Mouse (Mus musculus) hindbrain, embryonic 12.5 days (tissue): ENCODE data around the gene Dapk3. TPM values are rescaled to one million over a fixed set of nuclear protein-coding genes. Genes with fewer than 3 reads are reported as not detected.

Experiments used
- ATAC-seq: fragments of 200-750 bp; cut with Nextera tagmentation; 2 replicates; pipeline ENCODE4 v1.8.0; 2017; ENCODE audit warnings: moderate TSS enrichment; ENCODE audit not compliant: low FRiP score
- H3K27ac ChIP-seq: fragments of 300-500 bp; sonication (generic); 2 replicates; pipeline ENCODE4 v1.5.1; 2016; ENCODE audit warnings: mild to moderate bottlenecking
- H3K27me3 ChIP-seq: fragments of 300-500 bp; sonication (generic); 2 replicates; pipeline ENCODE4 v1.6.1; 2016; ENCODE audit warnings: mild to moderate bottlenecking
- H3K36me3 ChIP-seq: fragments of 300-500 bp; sonication (generic); 2 replicates; pipeline ENCODE4 v1.6.1; 2016; ENCODE audit warnings: mild to moderate bottlenecking
- H3K4me1 ChIP-seq: fragments of 300-500 bp; sonication (generic); 2 replicates; pipeline ENCODE4 v1.6.1; 2016
- H3K4me2 ChIP-seq: fragments of 300-500 bp; sonication (generic); replicated peaks from 2 replicates; pipeline ENCODE4 v1.6.1; 2016; ENCODE audit warnings: mild to moderate bottlenecking
- H3K4me3 ChIP-seq: fragments of 300-500 bp; sonication (generic); 2 replicates; pipeline ENCODE4 v1.5.1; 2016; ENCODE audit warnings: mild to moderate bottlenecking
- H3K9ac ChIP-seq: fragments of 300-500 bp; sonication (generic); 2 replicates; pipeline ENCODE4 v1.6.1; 2016; ENCODE audit warnings: mild to moderate bottlenecking, moderate library complexity
- H3K9me3 ChIP-seq: fragments of 300-500 bp; sonication (generic); replicated peaks from 2 replicates; pipeline ENCODE4 v1.6.1; 2016; ENCODE audit warnings: mild to moderate bottlenecking
- WGBS: fragments of 180-500 bp; shearing (Covaris S2); methylation state at CpG from one replicate; pipeline ENCODE4 v1.1.7; 2016; 5-methylcytosine and 5-hydroxymethylcytosine counted together
- polyA plus RNA-seq: library from polyadenylated mRNA; unstranded; fragments of >200 nt; fragmentation: Nextera tagmentation; extraction: Ambion mirVana; gene quantifications from 2 replicates; pipeline ENCODE4 v1.2.1, GENCODE M21; 2016

The Dapk3 gene
- polyA plus RNA-seq, 1 experiment from 2014 or later: 86.4 TPM

GRCm38 (mm10) chr10:81240876-81241275 is 58.1 kb downstream of the Dapk3 start:
- no peak overlapping the region for H3K9ac ChIP-seq
- H3K36me3 ChIP-seq: peaks cover 3% of the 10 kb centered on the region; the same call in 1 of the 2 replicates
- no peak overlapping the region for H3K4me2 ChIP-seq
- no peaks in the 10 kb centered on the region for H3K9me3 ChIP-seq
- WGBS: 25% methylated on average over 13 of the region's 13 CpGs
- ATAC-seq: no peak
- H3K27ac ChIP-seq: no peak overlapping the region
- H3K4me3 ChIP-seq: no peak overlapping the region
- peaks cover 19% of the 10 kb centered on the region for H3K4me1 ChIP-seq
- peaks cover 68% of the 10 kb centered on the region for H3K27me3 ChIP-seq

DNA sequence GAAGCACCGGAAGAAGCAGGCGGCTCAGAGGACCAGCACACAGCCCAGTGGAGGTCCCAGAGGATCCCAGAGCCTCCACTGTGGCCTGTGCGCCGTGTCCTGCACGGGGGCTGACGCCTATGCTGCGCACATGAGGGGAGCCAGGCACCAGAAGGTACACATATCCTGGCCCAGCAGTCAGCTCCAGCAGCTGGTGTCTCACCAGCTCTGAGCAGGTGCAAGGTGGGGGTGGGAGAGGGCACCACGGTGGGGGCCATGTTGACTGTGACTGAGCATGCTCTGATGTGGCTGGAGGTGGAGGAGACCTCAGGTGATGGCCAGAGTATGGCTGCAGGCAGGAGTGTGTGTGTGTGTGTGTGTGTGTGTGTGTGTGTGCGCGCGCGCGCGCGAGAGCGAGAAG is 59.2 kb downstream of the Dapk3 start:
- peaks cover 14% of the 10 kb centered on the region for H3K4me1 ChIP-seq
- peaks cover 73% of the 10 kb centered on the region for H3K27me3 ChIP-seq

More for the DNA sequence above, 59.2 kb downstream of the Dapk3 start:
- Histone ChIP-seq H3K9ac (no peak overlapping the region), H3K27ac (no peak overlapping the region), H3K9me3 (no peaks in the 10 kb centered on the region), H3K4me2 (no peak overlapping the region), H3K36me3 (peaks cover 3% of the 10 kb centered on the region; the same call in 1 of the 2 replicates), H3K4me3 (no peak overlapping the region)
- no peak for ATAC-seq
- WGBS: 87% methylated on average over 16 of the region's 16 CpGs

Other genes starting within 250 kb of the Dapk3 start
- gene Gng7, start 168.1 kb upstream of the Dapk3 start, polyA plus RNA-seq: 10.1 and 10.7 TPM in 2 replicates
- 16.4 and 16.7 TPM in 2 replicates for gene Diras1, start 157.3 kb upstream of the Dapk3 start, polyA plus RNA-seq
- 33.8 and 37.0 TPM in 2 replicates for gene Slc39a3, start 145.6 kb upstream of the Dapk3 start, polyA plus RNA-seq
- gene Sgta, start 122.8 kb upstream of the Dapk3 start, polyA plus RNA-seq: 259 and 269 TPM in 2 replicates
- gene Thop1, start 113.0 kb upstream of the Dapk3 start, polyA plus RNA-seq: 57.5 and 58.0 TPM in 2 replicates
- gene Creb3l3, start 84.1 kb upstream of the Dapk3 start, polyA plus RNA-seq: 0.12 and 0.46 TPM in 2 replicates
- gene Map2k2, start 77.1 kb upstream of the Dapk3 start, polyA plus RNA-seq: 223 and 232 TPM in 2 replicates
- 17.7 and 18.2 TPM in 2 replicates for gene Zbtb7a, start 47.8 kb upstream of the Dapk3 start, polyA plus RNA-seq
- gene Pias4, start 15.1 kb upstream of the Dapk3 start, polyA plus RNA-seq: 56.7 and 59.2 TPM in 2 replicates
- 539 TPM in 2 replicates for gene Eef2, start 6.4 kb upstream of the Dapk3 start, polyA plus RNA-seq
- not detected in 2 replicates for gene 4930442H23Rik, start 844 bp downstream of the Dapk3 start, polyA plus RNA-seq
- gene Nmrk2, start 19.0 kb downstream of the Dapk3 start, polyA plus RNA-seq: not detected in 2 replicates
- 33.7 and 36.8 TPM in 2 replicates for gene Atcay, start 47.8 kb downstream of the Dapk3 start, polyA plus RNA-seq
- gene Zfr2, start 50.1 kb downstream of the Dapk3 start, polyA plus RNA-seq: 14.0 and 15.6 TPM in 2 replicates
- gene Matk, start 69.9 kb downstream of the Dapk3 start, polyA plus RNA-seq: 6.3 and 6.8 TPM in 2 replicates
- gene Mrpl54, start 83.9 kb downstream of the Dapk3 start, polyA plus RNA-seq: 142 and 155 TPM in 2 replicates
- 36.9 and 38.1 TPM in 2 replicates for gene Apba3, start 84.0 kb downstream of the Dapk3 start, polyA plus RNA-seq
- 5.4 and 6.8 TPM in 2 replicates for gene Tjp3, start 108.6 kb downstream of the Dapk3 start, polyA plus RNA-seq
- gene Pip5k1c, start 110.0 kb downstream of the Dapk3 start, polyA plus RNA-seq: 97.3 and 103 TPM in 2 replicates
- 53.3 and 54.5 TPM in 2 replicates for gene Cactin, start 138.1 kb downstream of the Dapk3 start, polyA plus RNA-seq
- gene Tbxa2r, start 145.7 kb downstream of the Dapk3 start, polyA plus RNA-seq: 2.7 and 3.1 TPM in 2 replicates
- not detected in 2 replicates for gene Gipc3, start 160.3 kb downstream of the Dapk3 start, polyA plus RNA-seq
- gene Hmg20b, start 167.5 kb downstream of the Dapk3 start, polyA plus RNA-seq: 92.0 and 93.4 TPM in 2 replicates
- 11.4 and 12.9 TPM in 2 replicates for gene Mfsd12, start 174.5 kb downstream of the Dapk3 start, polyA plus RNA-seq
- gene 4930404N11Rik, start 182.8 kb downstream of the Dapk3 start, polyA plus RNA-seq: 0.52 and 0.88 TPM in 2 replicates
- gene Fzr1, start 195.5 kb downstream of the Dapk3 start, polyA plus RNA-seq: 132 and 134 TPM in 2 replicates
- gene Dohh, start 201.4 kb downstream of the Dapk3 start, polyA plus RNA-seq: 62.7 and 67.5 TPM in 2 replicates
- gene Gm48551, start 201.5 kb downstream of the Dapk3 start, polyA plus RNA-seq: 5.7 and 5.9 TPM in 2 replicates
- 1.1 and 2.4 TPM in 2 replicates for gene Gm48552, start 206.0 kb downstream of the Dapk3 start, polyA plus RNA-seq
- gene Smim24, start 210.0 kb downstream of the Dapk3 start, polyA plus RNA-seq: 1.9 and 2.7 TPM in 2 replicates